8 mouse cellular contexts compared by ENCODE assay signal in the genomic region with DNA sequence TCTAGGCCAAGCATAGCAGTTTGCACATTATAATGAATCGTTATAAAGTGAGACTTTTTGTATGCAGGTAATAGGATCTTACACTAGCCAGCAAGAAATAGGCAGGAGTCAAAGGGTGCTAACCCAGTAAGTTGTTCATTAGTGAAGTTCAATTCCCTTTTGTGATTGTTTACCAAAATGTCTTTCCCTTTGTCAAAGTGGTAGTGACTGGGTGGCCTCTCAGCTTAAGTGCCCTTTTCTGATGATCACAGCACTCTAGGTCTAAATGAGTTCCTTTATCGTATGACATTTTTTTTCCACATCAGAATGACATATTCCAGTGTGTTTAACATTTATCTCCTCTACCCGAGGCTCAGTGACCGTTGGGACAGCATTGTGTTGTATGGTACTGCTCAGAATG. TPM values are rescaled to one million over a fixed set of nuclear protein-coding genes. Genes with fewer than 3 reads are reported as not detected.
A peak's percentile ranks its signal among the peaks of the same experiment; 100 is the strongest.
DNase-seq lines count a peak whose midpoint lies in the region; ATAC-seq and TF ChIP-seq lines count a peak whose summit lies in the region.

No protein-coding gene starts in this region.

- peak overlapping the region; percentile 82 for H3K4me3 ChIP-seq in gastrocnemius, adult 2 months
- peak overlapping the region; percentile 75; the same call in 1 of the 2 replicates for H3K4me3 ChIP-seq in spleen, adult 2 months (ENCODE audit: extremely low read depth, insufficient read depth, insufficient read length)
- H3K4me3 ChIP-seq in liver, embryonic 13.5 days (replicated peaks), result peak overlapping the region; percentile 70
- peak overlapping the region; percentile 51 for H3K4me3 ChIP-seq in stomach, postnatal 0 days (ENCODE audit: low read depth, low read length)

- no peak for TF ChIP-seq POLR2A in spleen, adult 2 months (IDR thresholded peaks at IDR 0.05; ENCODE audit: low read depth, low read length)

- ATAC-seq in liver, embryonic 13.5 days (ENCODE audit: low read depth), result no peak
- no peak for ATAC-seq in stomach, postnatal 0 days (ENCODE audit: low FRiP score, low TSS enrichment)

- intact Hi-C loops in gastrocnemius, adult 2 months (cut with DNase I), result loop anchor here (5.0 to 10.0 kb wide), 2 partner anchors 96 to 126 kb away; no protein-coding TSS in a partner anchor
- intact Hi-C loops in gastrocnemius, postnatal 36 days (cut with DNase I), result loop anchor here (5.0 to 10.0 kb wide), 2 partner anchors 126 to 334 kb away; no protein-coding TSS in a partner anchor

- no peak for TF ChIP-seq CTCF in gastrocnemius, adult 2 months (IDR thresholded peaks at IDR 0.05)
- TF ChIP-seq CTCF in spleen, adult 2 months (IDR thresholded peaks at IDR 0.05; ENCODE audit: extremely low read depth, insufficient read depth, insufficient read length, insufficient replicate concordance), result no peak
- no peak for TF ChIP-seq CTCF in stomach, postnatal 0 days (IDR thresholded peaks at IDR 0.05; ENCODE audit: low read depth)

- DNase-seq in gastrocnemius, adult 2 months, result no peak
- DNase-seq in gastrocnemius, postnatal 36 days, result no peak
- DNase-seq in spleen, adult 2 months (ENCODE audit: low read depth in 1 of 2, low spot score in 2 of 2), result no peak
- DNase-seq in spleen, postnatal 14 days (ENCODE audit: low spot score in 2 of 2), result no peak
- DNase-seq in liver, embryonic 13.5 days, result no peak
- no peak for DNase-seq in stomach, postnatal 0 days (ENCODE audit: low spot score)
- DNase-seq in adrenal gland, adult 18-20 months (ENCODE audit: low spot score in 2 of 2), result no peak
- no peak for DNase-seq in MN1 (ENCODE audit: low spot score)

- TF ChIP-seq EP300 in stomach, postnatal 0 days (optimal IDR thresholded peaks at IDR 0.05), result no peak

- H3K9ac ChIP-seq in liver, embryonic 13.5 days, result no peak overlapping the region
- no peak overlapping the region for H3K9ac ChIP-seq in stomach, postnatal 0 days (ENCODE audit: low read length)

- no peak overlapping the region for H3K27ac ChIP-seq in gastrocnemius, adult 2 months
- H3K27ac ChIP-seq in spleen, adult 2 months (ENCODE audit: insufficient read depth, low read length), result no peak overlapping the region
- no peak overlapping the region for H3K27ac ChIP-seq in liver, embryonic 13.5 days
- no peak overlapping the region for H3K27ac ChIP-seq in stomach, postnatal 0 days (replicated peaks)

- peak overlapping the region; percentile 91 for H3K4me2 ChIP-seq in liver, embryonic 13.5 days
- H3K4me2 ChIP-seq in stomach, postnatal 0 days (replicated peaks; ENCODE audit: low read depth), result peak overlapping the region; percentile 70

- H3K27me3 ChIP-seq in spleen, adult 2 months (ENCODE audit: control insufficient read depth, insufficient read depth, low read length), result no peaks in the 10 kb centered on the region
- H3K27me3 ChIP-seq in liver, embryonic 13.5 days, result no peaks in the 10 kb centered on the region
- H3K27me3 ChIP-seq in stomach, postnatal 0 days (ENCODE audit: control insufficient read depth, insufficient read depth, low read length), result no peaks in the 10 kb centered on the region

- 33% methylated on average over 4 of the region's 4 CpGs for WGBS in spleen, adult 2 months
- WGBS in liver, embryonic 13.5 days (ENCODE audit: insufficient replicate concordance), result 21% methylated on average over 4 of the region's 4 CpGs
- 41% methylated on average over 4 of the region's 4 CpGs for WGBS in stomach, postnatal 0 days

- H3K9me3 ChIP-seq in liver, embryonic 13.5 days (replicated peaks), result no peaks in the 10 kb centered on the region
- H3K9me3 ChIP-seq in stomach, postnatal 0 days (ENCODE audit: control insufficient read depth, low read length), result no peaks in the 10 kb centered on the region

- H3K4me1 ChIP-seq in spleen, adult 2 months (ENCODE audit: control insufficient read depth, insufficient read depth, insufficient read length), result 0 out of 2 replicates have a peak, but pooled peaks cover 3% of the 10 kb centered on the region
- peaks cover 19% of the 10 kb centered on the region for H3K4me1 ChIP-seq in liver, embryonic 13.5 days (replicated peaks)
- no peaks in the 10 kb centered on the region for H3K4me1 ChIP-seq in stomach, postnatal 0 days (replicated peaks; ENCODE audit: control insufficient read depth, insufficient read depth)

- no peaks in the 10 kb centered on the region for H3K36me3 ChIP-seq in spleen, adult 2 months (ENCODE audit: control insufficient read depth, insufficient read depth, low read length)
- no peaks in the 10 kb centered on the region for H3K36me3 ChIP-seq in liver, embryonic 13.5 days
- no peaks in the 10 kb centered on the region for H3K36me3 ChIP-seq in stomach, postnatal 0 days (ENCODE audit: control insufficient read depth, insufficient read depth, low read length)

RNA-seq across cellular contexts. Expression of gene Sh3kbp1, which starts 1.6 kb away (rescaled TPM):
- 10 to 100 TPM; 11.2 to 36.5 TPM for total RNA-seq in gastrocnemius, adult 2 months (2021)
- 10 to 100 TPM; 22.9 to 26.4 TPM for total RNA-seq in gastrocnemius, postnatal 36 days (2021)
- 30.3 and 33.1 TPM in 2 replicates for polyA plus RNA-seq in spleen, adult 2 months (2012; rRNA removed)
- 10.7 and 14.3 TPM in 2 replicates for polyA plus RNA-seq in liver, embryonic 13.5 days (2015; fragmentation: Nextera tagmentation; extraction: Ambion mirVana)
- 11.0 and 13.3 TPM in 2 replicates for polyA plus RNA-seq in stomach, postnatal 0 days (2015; fragmentation: Nextera tagmentation; extraction: Ambion mirVana)
- total RNA-seq in adrenal gland, adult 18-20 months (2021), result 10 to 100 TPM; 27.1 to 50.0 TPM
